Mouse (Mus musculus) liver, embryonic 15.5 days (tissue): ENCODE measurements around the gene Ttc4. TPM values are rescaled to one million over a fixed set of nuclear protein-coding genes. Genes with fewer than 3 reads are reported as not detected.

Experiments
- ATAC-seq: fragments of 200-750 bp; cut with Nextera tagmentation; 2 replicates; pipeline ENCODE4 v1.8.0; 2017; ENCODE audit warnings: moderate number of reproducible peaks, mild to moderate bottlenecking, moderate library complexity; ENCODE audit not compliant: insufficient read depth
- H3K27ac ChIP-seq: fragments of 300-500 bp; sonication (generic); replicated peaks from 2 replicates; pipeline ENCODE4 v1.5.1; 2015; ENCODE audit warnings: mild to moderate bottlenecking, inconsistent platforms
- H3K27me3 ChIP-seq: fragments of 300-500 bp; sonication (generic); 2 replicates; pipeline ENCODE4 v1.6.1; 2015; ENCODE audit warnings: mild to moderate bottlenecking, inconsistent platforms
- H3K36me3 ChIP-seq: fragments of 300-500 bp; sonication (generic); replicated peaks from 2 replicates; pipeline ENCODE4 v1.6.1; 2015; ENCODE audit warnings: moderate library complexity, mild to moderate bottlenecking, inconsistent platforms
- H3K4me1 ChIP-seq: fragments of 300-500 bp; sonication (generic); replicated peaks from 2 replicates; pipeline ENCODE4 v1.6.1; 2015; ENCODE audit warnings: inconsistent platforms
- H3K4me2 ChIP-seq: fragments of 300-500 bp; sonication (generic); 2 replicates; pipeline ENCODE4 v1.6.1; 2015; ENCODE audit warnings: moderate library complexity, mild to moderate bottlenecking, inconsistent platforms
- H3K4me3 ChIP-seq: fragments of 300-500 bp; sonication (generic); replicated peaks from 2 replicates; pipeline ENCODE4 v1.5.1; 2015; ENCODE audit warnings: mild to moderate bottlenecking, inconsistent platforms
- H3K9ac ChIP-seq: fragments of 300-500 bp; sonication (generic); 2 replicates; pipeline ENCODE4 v1.6.1; 2015; ENCODE audit warnings: moderate library complexity, mild to moderate bottlenecking, inconsistent platforms
- H3K9me3 ChIP-seq: fragments of 300-500 bp; sonication (generic); replicated peaks from 2 replicates; pipeline ENCODE4 v1.6.1; 2016; ENCODE audit warnings: inconsistent platforms
- WGBS: fragments of 180-500 bp; shearing (Covaris S2); methylation state at CpG from one replicate; pipeline ENCODE4 v1.1.7; 2015; ENCODE audit warnings: mixed read lengths; ENCODE audit not compliant: insufficient replicate concordance; 5-methylcytosine and 5-hydroxymethylcytosine counted together
- polyA plus RNA-seq: library from polyadenylated mRNA; unstranded; fragments of >200 nt; fragmentation: Nextera tagmentation; extraction: Ambion mirVana; gene quantifications from 2 replicates; pipeline ENCODE4 v1.2.1, GENCODE M21; 2015

Gene Ttc4
- polyA plus RNA-seq, 1 experiment from 2014 or later: 31.1 TPM

DNA sequence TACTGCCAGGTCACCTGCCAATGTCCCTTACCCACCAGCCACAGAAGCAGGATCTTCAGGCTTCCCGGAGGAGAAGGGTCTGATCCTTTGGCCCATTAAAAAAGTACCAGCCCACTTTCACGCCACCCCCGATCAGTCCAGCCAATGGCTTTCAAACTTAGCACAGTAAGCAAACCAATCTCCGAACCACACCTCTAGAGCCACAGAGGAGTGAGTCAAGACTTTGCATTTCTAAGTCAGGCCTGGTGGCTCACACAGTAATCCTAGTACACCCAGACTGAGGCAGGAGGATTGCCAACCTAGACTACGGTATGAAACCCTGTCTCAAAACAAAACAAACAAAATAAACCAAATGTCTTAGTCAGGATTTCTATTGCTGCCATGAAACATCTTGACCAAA is 49.4 kb downstream of the Ttc4 start:
- no peak overlapping the region for H3K9ac ChIP-seq
- no peak overlapping the region for H3K27ac ChIP-seq
- H3K36me3 ChIP-seq: no peaks in the 10 kb centered on the region
- H3K27me3 ChIP-seq: peaks cover 47% of the 10 kb centered on the region
- no peak overlapping the region for H3K4me2 ChIP-seq
- H3K4me1 ChIP-seq: 0 out of 2 replicates have a peak, but pooled peaks cover 4% of the 10 kb centered on the region
- H3K9me3 ChIP-seq: no peaks in the 10 kb centered on the region
- H3K4me3 ChIP-seq: no peak overlapping the region
- no peak for ATAC-seq
- 49% methylated on average over 5 of the region's 5 CpGs for WGBS

DNA sequence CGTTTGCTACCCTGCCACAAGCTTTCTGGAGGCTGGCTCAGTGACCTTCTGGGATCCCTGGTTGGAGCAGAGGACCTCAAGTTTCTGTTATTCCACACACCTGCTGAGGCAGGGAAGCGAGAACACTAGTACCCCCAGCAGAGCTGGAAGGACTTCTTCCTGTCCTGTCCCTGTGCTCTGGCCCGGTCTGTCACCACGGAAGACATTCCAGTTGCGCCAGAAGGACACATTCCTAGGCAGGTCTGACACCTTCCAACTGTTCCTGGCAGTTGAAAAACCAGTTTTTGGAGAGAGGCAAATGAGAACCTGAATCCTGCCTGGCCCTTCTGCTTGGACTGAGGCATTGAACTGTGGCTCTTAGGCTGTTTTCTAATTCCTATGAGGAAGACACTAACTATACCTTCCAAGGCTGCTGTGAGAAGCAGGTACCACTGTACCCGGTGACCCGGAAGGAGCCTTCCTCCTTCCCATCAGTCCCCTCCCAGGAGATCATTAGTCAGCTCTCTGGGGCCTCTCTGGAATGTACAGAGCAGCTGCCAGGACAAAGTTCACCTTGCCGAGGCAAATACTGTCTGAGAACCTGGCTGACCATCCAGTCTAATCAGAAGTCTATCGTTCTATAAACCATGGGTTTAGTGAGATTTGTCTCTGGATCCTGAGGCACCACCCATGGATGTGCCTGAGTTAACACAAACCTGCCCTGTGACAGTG is 49.9 kb downstream of the Ttc4 start:
- Histone ChIP-seq H3K27me3 (peaks cover 47% of the 10 kb centered on the region), H3K27ac (no peak overlapping the region), H3K9me3 (no peaks in the 10 kb centered on the region), H3K4me1 (0 out of 2 replicates have a peak, but pooled peaks cover 4% of the 10 kb centered on the region), H3K9ac (no peak overlapping the region), H3K4me2 (no peak overlapping the region), H3K36me3 (no peaks in the 10 kb centered on the region), H3K4me3 (no peak overlapping the region)
- ATAC-seq: no peak
- WGBS: 31% methylated on average over 9 of the region's 9 CpGs

DNA sequence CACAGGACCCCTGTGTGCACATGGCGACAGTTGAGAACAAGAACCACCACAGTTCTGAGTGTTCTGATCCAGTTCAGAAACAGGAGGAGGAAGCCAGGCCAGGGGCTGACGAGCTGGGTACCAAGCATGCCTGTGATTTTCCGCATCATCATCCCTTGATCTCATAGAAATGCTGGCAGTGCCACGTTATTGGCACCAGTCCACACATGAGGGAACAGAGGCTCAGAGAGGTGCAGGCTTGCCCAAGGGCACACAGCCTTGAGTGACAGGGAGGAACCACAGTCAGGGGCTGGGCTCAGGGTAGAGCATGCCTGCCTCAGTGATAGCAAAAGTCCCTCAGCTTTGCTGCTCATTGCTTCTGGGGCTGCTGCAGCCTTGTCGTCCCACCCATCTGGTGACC is 50.9 kb downstream of the Ttc4 start:
- H3K9ac ChIP-seq: no peak overlapping the region
- H3K9me3 ChIP-seq: no peaks in the 10 kb centered on the region
- H3K27ac ChIP-seq: no peak overlapping the region
- no peak overlapping the region for H3K4me3 ChIP-seq
- H3K36me3 ChIP-seq: no peaks in the 10 kb centered on the region
- 0 out of 2 replicates have a peak, but pooled peaks cover 4% of the 10 kb centered on the region for H3K4me1 ChIP-seq
- 57% methylated on average over 5 of the region's 5 CpGs for WGBS
- peaks cover 49% of the 10 kb centered on the region for H3K27me3 ChIP-seq
- ATAC-seq: no peak
- no peak overlapping the region for H3K4me2 ChIP-seq

DNA sequence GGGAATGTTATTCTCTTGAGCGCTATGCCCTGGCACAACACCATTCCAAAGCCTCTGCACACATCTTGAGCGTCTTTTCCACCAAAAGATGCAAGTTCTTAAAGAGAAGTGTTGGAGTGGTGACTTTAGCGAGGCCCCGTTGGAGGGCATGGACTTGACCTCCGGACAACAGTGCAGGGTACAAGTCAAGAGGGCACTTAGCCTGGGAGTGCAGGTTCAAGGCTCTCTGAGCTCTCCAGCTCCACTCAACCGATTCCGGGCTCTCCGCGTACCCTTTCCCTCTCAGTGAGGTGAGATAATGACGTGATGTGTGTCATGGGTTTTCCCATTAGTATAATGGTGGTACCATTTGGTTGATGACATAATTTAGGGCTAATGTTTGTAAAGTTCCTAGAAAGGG is 54.5 kb downstream of the Ttc4 start:
- Histone ChIP-seq H3K27me3 (peaks cover 67% of the 10 kb centered on the region), H3K9me3 (no peaks in the 10 kb centered on the region), H3K4me3 (no peak overlapping the region), H3K9ac (no peak overlapping the region), H3K4me1 (0 out of 2 replicates have a peak, but pooled peaks cover 7% of the 10 kb centered on the region), H3K36me3 (no peaks in the 10 kb centered on the region), H3K4me2 (no peak overlapping the region), H3K27ac (no peak overlapping the region)
- ATAC-seq: no peak
- 69% methylated on average over 10 of the region's 10 CpGs for WGBS

DNA sequence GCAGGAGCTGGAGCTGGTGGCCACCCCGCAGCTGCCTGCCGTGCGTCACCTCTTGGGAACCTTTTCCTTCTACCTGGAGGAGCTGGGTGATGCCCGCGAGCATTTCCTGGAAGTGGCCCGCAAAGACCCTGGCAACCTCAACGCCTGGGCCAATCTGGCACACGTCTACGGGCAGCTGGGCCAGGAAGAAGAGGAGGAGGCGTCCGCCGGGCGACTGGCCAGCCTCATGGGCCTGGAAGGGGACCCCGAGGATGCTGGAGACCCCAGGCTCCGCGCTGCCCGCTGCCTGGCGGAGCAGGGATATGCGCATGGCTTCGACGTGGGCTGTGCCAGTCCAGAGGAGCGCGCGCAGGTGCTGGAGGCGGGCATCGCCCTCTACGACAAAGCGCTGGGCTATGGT is 56.0 kb downstream of the Ttc4 start:
- WGBS: 27% methylated on average over 28 of the region's 28 CpGs
- H3K9ac ChIP-seq: no peak overlapping the region

DNA sequence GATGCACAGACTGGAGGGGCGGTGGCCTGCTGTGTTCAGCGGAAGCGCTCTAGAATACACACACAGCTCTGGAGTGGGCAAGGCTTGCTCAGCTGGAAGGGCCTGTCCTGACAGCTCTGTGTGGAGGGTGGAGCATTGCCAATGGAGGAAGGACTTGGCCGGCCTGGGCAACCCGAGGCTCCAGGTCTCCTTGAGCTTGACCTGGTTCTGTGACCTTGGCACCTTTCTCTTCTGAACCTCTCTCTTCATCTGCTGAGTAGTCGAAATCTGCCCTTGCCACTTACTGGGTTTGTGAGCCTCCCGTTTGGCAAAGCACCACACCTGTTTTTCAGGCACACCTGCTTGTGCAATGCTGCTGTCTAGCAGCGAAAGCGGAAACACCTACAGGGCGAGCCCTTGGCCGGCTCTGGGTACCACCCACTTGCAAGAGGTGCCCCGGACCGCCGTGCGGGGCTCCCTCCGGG is 56.7 kb downstream of the Ttc4 start, which contains the start of gene Ttc22:
TSS of gene Ttc22 (plus strand) at position 403 of the 464 bp plus-strand sequence.
- H3K9ac ChIP-seq: no peak within 1 kb of the TSS
- H3K4me2 ChIP-seq: peak within 1 kb of the TSS; percentile 30; the same call in 1 of the 2 replicates
- no peak within 1 kb of the TSS for H3K4me3 ChIP-seq
- H3K27me3 ChIP-seq: peaks cover 78% of the 10 kb centered on the region
- H3K4me1 ChIP-seq: peaks cover 12% of the 10 kb centered on the region
- no peak for ATAC-seq
- no peak within 1 kb of the TSS for H3K27ac ChIP-seq
- no peaks in the 10 kb centered on the region for H3K9me3 ChIP-seq
- 23% methylated on average over 16 of the region's 16 CpGs for WGBS
- H3K36me3 ChIP-seq: no peaks in the 10 kb centered on the region

More for the DNA sequence above, 56.0 kb downstream of the Ttc4 start:
- H3K36me3 ChIP-seq: no peaks in the 10 kb centered on the region
- no peaks in the 10 kb centered on the region for H3K9me3 ChIP-seq
- peak overlapping the region; percentile 30; the same call in 1 of the 2 replicates for H3K4me2 ChIP-seq
- ATAC-seq: no peak
- H3K4me3 ChIP-seq: no peak overlapping the region
- peaks cover 78% of the 10 kb centered on the region for H3K27me3 ChIP-seq
- peaks cover 5% of the 10 kb centered on the region for H3K4me1 ChIP-seq
- no peak overlapping the region for H3K27ac ChIP-seq

DNA sequence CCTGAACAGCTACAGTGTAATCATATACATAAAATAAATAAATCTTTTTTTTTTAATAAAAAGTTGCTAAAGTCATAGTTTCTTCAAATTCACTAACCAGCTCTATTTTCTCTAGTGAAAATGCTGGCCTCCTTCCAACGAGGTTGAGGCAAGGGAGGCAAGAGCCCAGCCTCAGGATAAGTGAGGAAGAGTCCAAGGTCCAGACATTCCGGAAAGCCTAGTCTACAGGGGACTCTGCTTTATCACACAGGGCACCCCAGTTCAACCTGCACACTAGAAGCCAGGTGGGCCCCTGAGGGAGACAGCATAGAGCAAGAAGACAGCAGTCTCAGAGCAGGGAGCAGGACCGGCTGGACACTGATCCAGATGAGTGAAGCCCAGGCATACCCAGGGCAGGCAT is 57.3 kb downstream of the Ttc4 start:
- WGBS: 46% methylated on average over 3 of the region's 3 CpGs
- no peaks in the 10 kb centered on the region for H3K9me3 ChIP-seq
- no peaks in the 10 kb centered on the region for H3K36me3 ChIP-seq
- peaks cover 15% of the 10 kb centered on the region for H3K4me1 ChIP-seq
- peaks cover 77% of the 10 kb centered on the region for H3K27me3 ChIP-seq
- no peak for ATAC-seq
- H3K4me3 ChIP-seq: no peak overlapping the region
- no peak overlapping the region for H3K27ac ChIP-seq
- H3K9ac ChIP-seq: no peak overlapping the region
- no peak overlapping the region for H3K4me2 ChIP-seq

DNA sequence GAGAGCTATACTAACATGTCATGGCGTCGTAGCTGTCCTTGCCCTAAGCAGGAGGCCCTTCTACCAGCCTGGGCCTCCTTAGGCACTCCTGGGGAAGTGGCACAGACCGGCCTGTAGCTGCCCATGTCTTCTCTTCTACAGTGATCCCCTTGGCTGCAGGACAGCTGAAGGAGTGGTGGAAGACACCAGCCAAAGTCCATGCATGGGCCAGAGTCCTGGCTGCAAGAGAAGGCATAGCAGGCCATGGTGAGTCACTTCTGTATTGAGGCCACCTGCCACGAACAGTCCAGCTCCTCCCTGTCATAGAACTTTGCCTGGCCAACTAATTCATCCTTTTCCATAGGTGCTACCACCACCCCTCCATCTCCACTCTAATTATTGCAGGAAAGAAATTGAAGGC is 59.8 kb downstream of the Ttc4 start:
- H3K27ac ChIP-seq: no peak overlapping the region
- no peaks in the 10 kb centered on the region for H3K9me3 ChIP-seq
- H3K27me3 ChIP-seq: peaks cover 72% of the 10 kb centered on the region
- no peaks in the 10 kb centered on the region for H3K36me3 ChIP-seq
- H3K4me1 ChIP-seq: peaks cover 30% of the 10 kb centered on the region
- 65% methylated on average over 4 of the region's 4 CpGs for WGBS
- H3K4me2 ChIP-seq: no peak overlapping the region
- H3K4me3 ChIP-seq: no peak overlapping the region
- H3K9ac ChIP-seq: no peak overlapping the region
- no peak for ATAC-seq

DNA sequence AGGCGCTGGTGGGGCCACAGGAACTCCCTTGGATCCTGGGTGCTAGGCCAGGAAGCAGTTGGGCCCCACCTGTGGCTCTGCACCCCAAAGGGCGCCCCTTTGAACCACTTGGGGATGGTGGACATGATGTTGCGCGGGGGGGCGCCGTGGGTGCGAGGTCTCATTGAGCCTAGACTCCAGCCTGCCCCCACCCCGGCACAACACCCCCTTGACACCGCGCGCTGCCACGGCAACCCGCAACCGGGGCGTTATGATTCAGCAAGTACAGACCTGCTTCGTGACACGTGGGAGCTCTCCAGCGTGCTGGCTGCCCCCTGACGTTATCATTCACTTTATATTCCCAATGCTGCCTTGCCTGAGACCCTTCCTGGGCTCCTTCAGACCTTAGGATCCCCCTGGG is 61.7 kb downstream of the Ttc4 start, which contains the start of gene Lexm:
TSS of gene Lexm (minus strand) at position 186 of the 400 bp plus-strand sequence.
- no peak for ATAC-seq
- Histone ChIP-seq H3K4me1 (peaks cover 43% of the 10 kb centered on the region), H3K27me3 (peaks cover 64% of the 10 kb centered on the region), H3K9ac (no peak within 1 kb of the TSS), H3K4me3 (no peak within 1 kb of the TSS), H3K27ac (no peak within 1 kb of the TSS), H3K9me3 (no peaks in the 10 kb centered on the region), H3K36me3 (no peaks in the 10 kb centered on the region), H3K4me2 (peak within 1 kb of the TSS; percentile 48)
- 1% methylated on average over 19 of the region's 19 CpGs for WGBS

DNA sequence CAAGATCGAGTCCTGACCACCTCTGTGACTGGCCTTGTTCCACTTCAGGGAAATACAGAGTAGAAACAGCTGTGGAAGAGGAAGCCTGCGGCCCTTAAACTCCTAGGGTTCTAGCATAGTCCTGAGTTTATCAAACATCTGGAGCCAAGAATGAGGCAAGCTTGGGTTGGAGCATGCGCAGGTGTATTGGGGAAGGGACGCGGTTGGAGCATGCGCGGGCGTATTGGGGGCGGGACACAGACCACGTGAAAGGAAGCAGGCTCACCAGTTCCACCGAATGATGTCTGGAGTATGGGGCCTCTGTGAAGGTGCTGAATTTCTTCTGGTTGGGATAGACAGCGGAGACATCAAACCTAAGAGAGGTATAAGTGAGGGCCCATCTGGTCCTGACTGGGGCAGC is 63.1 kb downstream of the Ttc4 start:
- no peaks in the 10 kb centered on the region for H3K36me3 ChIP-seq
- peaks cover 55% of the 10 kb centered on the region for H3K27me3 ChIP-seq
- no peak overlapping the region for H3K9ac ChIP-seq
- no peak overlapping the region for H3K4me2 ChIP-seq
- no peak overlapping the region for H3K27ac ChIP-seq
- no peak overlapping the region for H3K4me3 ChIP-seq
- ATAC-seq: no peak
- 70% methylated on average over 12 of the region's 12 CpGs for WGBS
- H3K4me1 ChIP-seq: peaks cover 43% of the 10 kb centered on the region
- H3K9me3 ChIP-seq: no peaks in the 10 kb centered on the region

DNA sequence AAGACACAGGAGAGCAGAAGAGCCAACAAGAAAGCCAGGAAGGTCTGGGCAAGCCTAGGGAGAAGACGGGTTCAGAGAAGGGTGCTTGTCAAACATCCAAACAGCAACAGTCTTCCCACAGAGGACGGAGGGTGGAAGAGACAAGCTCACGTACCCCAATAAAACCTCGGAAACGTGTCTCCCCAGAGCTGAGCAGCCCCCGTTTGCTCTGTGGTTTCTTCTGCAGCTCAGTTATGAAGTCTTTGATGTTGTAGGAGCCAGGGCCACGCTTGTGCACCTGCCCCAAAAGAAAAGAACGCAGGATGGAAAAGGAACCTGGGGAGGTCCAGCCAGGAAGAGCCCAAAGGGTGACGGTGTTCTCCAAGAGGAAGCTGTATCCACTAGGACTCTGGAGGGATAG is 63.9 kb downstream of the Ttc4 start:
- H3K9ac ChIP-seq: no peak overlapping the region
- 69% methylated on average over 9 of the region's 9 CpGs for WGBS
- ATAC-seq: no peak
- H3K4me2 ChIP-seq: no peak overlapping the region
- no peaks in the 10 kb centered on the region for H3K36me3 ChIP-seq
- peaks cover 43% of the 10 kb centered on the region for H3K4me1 ChIP-seq
- H3K9me3 ChIP-seq: no peaks in the 10 kb centered on the region
- H3K27me3 ChIP-seq: peaks cover 55% of the 10 kb centered on the region
- H3K4me3 ChIP-seq: no peak overlapping the region
- no peak overlapping the region for H3K27ac ChIP-seq
